Mouse (Mus musculus) layer of hippocampus, postnatal 36 days (tissue): Measurements from ENCODE around the gene Slc13a2. TPM values are rescaled to one million over a fixed set of nuclear protein-coding genes. Genes with fewer than 3 reads are reported as not detected.

Source experiments
- DNase-seq, 2 experiments: peaks; one replicate each; pipeline ENCODE4 v3.0.0; 2022
- total RNA-seq, 2 experiments: library from RNA; stranded (reverse); gene quantifications; 2 replicates each; pipeline ENCODE4 v1.2.3; 2021

Gene Slc13a2
- total RNA-seq, 2 experiments from 2014 or later = not detected

GRCm38 (mm10) chr11:78431176-78431575 is 9.2 kb upstream of the Slc13a2 start:
- no peak for DNase-seq

GRCm38 (mm10) chr11:78430195-78430878 is 8.3 kb upstream of the Slc13a2 start:
- no peak for DNase-seq

GRCm38 (mm10) chr11:78428309-78428708 is 6.3 kb upstream of the Slc13a2 start:
- DNase-seq = no peak

DNA sequence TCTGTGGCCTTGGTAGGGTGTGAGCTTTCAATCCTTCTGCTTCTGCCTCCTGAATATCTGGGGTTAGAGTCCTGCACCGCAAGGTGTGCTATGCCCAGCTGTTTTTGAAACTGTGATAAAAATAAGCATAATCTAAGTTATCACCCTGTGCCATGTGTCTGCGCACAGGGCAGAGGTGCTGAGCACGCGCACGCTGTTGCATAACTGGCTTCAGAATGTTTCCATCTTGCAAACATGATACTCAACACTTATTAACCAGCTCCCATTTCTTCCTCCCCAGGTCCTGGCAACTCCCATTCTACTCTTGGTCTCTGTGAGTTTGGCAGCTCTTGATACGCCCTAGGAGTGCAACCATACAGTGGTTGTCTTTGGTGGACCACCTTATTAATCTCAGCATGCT is 5.6 kb upstream of the Slc13a2 start:
- no peak for DNase-seq

GRCm38 (mm10) chr11:78425572-78425971 is 3.6 kb upstream of the Slc13a2 start:
- no peak for DNase-seq

DNA sequence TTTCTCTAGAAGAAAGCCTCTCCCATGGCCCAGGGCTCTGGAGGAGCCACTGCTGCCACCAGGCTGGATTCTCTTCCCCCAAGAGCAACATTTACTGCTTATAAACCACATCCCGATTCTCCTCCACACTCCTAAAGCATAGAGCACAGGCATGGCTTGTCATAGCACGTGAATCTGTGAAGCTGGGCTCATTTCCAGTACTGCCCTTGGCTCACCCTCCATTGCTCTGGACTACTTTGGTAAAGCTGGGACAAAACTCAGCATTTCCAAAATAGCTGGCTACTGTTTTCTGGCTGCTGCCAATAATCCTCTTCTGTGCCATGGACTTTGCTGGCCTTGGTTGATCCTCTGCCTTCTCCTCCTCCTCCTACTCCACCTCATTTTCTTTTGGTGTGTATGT is 2.3 kb upstream of the Slc13a2 start:
- peak; percentile 12 to 19 for DNase-seq

DNA sequence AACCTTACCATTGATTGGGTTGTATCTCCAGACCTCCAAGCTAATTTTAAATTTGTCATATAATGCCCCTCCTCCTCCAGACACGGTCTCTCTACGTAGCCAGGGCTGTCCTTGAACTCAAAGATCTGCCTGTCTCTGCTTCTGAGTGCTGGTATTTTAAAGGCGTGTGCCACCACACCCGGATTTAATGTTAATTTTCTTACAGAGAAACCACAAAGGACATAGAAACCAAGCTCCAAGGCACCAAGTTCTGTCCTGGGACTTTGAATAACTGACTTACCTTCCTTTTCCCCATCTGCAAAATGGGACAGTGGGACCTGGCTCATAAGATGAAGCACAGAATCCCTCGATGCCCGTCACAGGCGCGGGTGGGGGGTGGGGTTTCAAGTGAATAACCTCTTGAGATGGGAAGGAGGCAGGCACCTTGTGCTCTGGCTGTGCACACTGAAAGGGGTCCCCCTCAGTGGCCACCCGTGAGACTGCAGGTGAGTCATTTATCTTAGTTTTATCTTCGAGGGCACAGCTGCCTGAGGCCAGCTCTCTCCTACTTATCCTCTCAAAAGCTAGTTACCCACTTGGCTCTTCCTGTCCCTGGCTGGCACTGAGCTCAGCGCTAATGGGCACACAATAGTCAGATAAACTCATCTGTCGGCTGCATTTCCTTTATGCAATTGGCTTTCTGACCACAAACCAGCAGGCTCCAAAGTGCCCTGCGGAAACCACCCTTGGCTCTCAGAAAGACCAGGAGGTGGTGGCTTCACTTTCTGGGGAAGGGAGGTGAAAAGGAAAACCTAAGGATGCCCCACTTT is 612 bp downstream of the Slc13a2 start:
- DNase-seq = no peak

- DNase-seq = no peak
Observed at GRCm38 (mm10) chr11:78420263-78420889, 1.6 kb downstream of the Slc13a2 start.

GRCm38 (mm10) chr11:78416854-78417253 is 5.2 kb downstream of the Slc13a2 start:
- no peak for DNase-seq

GRCm38 (mm10) chr11:78412861-78413260 is 9.2 kb downstream of the Slc13a2 start:
- DNase-seq = no peak

GRCm38 (mm10) chr11:78412324-78412850 is 9.6 kb downstream of the Slc13a2 start:
- DNase-seq = no peak

GRCm38 (mm10) chr11:78411606-78412323 is 10.3 kb downstream of the Slc13a2 start:
- peak; percentile 37 to 47 for DNase-seq

GRCm38 (mm10) chr11:78408256-78409240 is 13.5 kb downstream of the Slc13a2 start:
- no peak for DNase-seq

- no peak for DNase-seq
Observed at GRCm38 (mm10) chr11:78402062-78402461, 20.0 kb downstream of the Slc13a2 start.

GRCm38 (mm10) chr11:78401469-78401868 is 20.5 kb downstream of the Slc13a2 start:
- no peak for DNase-seq

DNA sequence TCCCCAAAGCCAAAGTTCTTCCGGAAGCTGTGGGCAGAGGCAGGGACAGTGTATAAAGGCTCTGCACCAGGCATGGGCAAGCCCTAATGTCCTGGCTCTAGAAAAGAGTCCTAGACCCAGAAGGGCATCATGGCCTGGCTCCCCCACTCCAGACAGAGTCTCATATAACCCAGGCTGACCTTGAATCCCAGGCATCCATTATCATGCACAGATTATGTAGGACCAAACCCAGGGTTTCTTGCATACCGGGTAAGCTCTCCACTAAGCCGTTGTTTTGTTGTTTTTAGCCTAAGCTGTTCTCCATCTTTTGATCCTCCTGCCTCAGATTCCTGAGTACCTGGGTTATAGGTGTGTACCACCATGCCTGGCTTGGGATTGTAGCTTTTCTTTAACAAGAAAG is 21.1 kb downstream of the Slc13a2 start:
- no peak for DNase-seq

DNA sequence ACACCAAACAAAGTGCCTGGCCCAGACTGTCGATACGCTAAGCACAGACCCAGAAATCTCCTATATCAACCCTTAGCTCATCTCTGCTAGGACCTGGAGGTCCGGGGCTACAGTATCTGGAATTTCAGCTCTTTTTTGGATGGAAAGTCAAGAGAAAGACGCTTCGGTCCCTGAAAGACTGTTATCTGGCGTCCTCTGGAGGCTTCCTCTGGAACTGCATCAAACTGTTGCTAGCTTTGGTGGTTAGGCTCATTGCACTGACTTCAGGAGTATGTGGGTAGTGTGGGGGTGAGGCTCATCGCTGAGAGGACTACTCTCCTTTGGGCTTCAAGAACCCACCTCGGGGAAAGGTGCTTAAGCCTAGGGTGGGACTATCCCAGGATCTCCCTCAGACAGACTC is 22.3 kb downstream of the Slc13a2 start:
- DNase-seq = peak; percentile 72 to 82

DNA sequence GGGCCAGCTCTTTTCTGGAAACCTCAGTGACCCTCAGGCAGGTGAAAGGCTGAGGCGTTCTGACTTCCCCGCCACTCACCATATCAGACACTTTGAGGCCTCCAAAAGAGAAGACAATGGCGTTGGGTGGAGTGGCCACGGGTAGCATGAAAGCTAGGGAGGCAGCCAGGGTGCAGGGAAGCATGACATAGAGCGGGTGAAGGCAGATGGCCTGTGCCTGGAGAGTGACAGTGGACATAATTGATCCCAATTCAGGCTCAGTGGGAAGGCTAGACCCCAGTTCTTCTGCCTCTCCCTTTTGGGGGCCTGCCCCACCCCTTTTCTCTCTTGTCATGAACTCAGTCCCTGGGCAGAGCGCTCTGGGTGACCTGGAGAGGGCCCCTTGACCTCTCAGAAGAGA is 23.8 kb downstream of the Slc13a2 start:
- no peak for DNase-seq

GRCm38 (mm10) chr11:78397397-78397796 is 24.6 kb downstream of the Slc13a2 start:
- DNase-seq = peak; percentile 23 to 43

DNA sequence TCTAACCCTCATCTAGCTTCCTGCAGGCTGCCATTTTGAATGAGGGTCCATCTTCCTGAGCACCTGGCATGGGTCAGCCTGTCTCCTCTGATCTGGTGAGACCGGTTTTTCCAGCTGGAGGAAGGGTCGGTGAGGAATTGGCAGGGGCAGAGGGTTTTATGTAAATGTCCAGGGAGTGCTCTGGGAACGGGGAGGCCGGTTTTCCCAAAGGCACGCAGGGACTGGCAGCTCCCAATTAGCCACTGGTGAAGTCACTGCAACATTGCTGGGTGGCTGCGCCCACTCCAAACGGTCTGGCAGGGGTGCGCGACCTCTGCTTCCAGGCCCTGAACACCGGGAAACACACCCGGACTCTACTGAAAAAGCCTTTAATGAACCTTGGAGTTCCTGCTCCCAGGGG is 25.1 kb downstream of the Slc13a2 start:
- DNase-seq = no peak

DNA sequence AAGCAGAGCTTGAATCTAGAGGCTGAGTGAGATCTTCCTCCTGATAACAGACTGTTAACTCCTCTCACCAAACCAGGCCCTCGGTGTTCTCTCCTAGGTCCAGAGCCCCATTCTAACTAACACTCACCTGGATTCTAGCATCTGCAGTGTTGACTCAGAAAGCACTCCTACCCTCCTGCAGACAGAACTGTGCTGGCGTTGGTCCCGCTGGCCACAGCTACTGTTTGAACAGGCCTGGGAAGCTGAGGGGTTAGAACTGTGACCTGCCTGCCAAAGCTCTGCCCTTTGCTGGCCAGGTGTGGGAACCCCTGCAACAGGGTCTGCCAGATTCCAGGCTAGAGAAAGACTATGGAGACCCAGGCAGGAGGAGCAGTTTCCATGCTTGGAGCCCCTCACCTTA is 29.3 kb downstream of the Slc13a2 start:
- no peak for DNase-seq
